Mouse (Mus musculus): ENCODE data around the gene Serpina1e. TPM values are rescaled to one million over a fixed set of nuclear protein-coding genes. Genes with fewer than 3 reads are reported as not detected.

The Serpina1e gene
- total and polyA plus RNA-seq, 3 experiments: not detected

DNA sequence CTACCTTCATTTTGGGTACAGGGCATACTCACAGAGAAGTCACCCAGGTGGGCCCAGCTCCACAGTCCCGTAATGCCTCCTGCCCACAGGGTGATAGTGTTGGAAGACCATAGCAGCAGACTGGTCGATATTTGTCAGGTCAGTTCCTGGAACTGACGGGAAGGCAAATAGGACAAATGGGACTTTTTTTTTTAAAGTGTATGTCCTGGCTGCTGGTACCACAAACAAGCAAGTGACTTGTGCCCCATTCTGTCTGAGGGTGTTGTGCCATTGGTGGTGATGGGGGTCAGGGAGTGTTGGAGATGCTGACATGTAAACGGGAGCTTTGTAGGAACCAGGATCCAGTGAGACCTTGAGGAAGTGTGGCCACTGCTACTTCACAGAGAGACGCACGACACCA lies 31.1 kb upstream of the Serpina1e start, which contains the start of gene Serpina11:
Gene Serpina11, minus strand, starts transcription at position 101 of the 400 bp plus-strand sequence.
- Histone ChIP-seq H3K4me3 (ENCODE audit: control insufficient read depth in 1 of 2, insufficient read depth in 1 of 2, low read depth in 2 of 2, low read length in 2 of 2) (no peak within 1 kb of the TSS), H3K27ac (ENCODE audit: control insufficient read depth, low read depth, low read length) (no peak within 1 kb of the TSS), H3K79me2 (ENCODE audit: control insufficient read depth, insufficient read depth, low read length, poor library complexity) (no peaks in the 10 kb centered on the region), H3K9me3 (replicated peaks; ENCODE audit: insufficient read depth, low read length) (no peaks in the 10 kb centered on the region), H3K4me1 (ENCODE audit: control insufficient read depth in 1 of 2, insufficient read depth in 2 of 2, low read length in 2 of 2) (no peaks in the 10 kb centered on the region), H3K36me3 (ENCODE audit: control insufficient read depth in 1 of 2, insufficient read depth in 2 of 2, low read length in 2 of 2) (no peaks in the 10 kb centered on the region), H3K9ac (ENCODE audit: control insufficient read depth, low read depth, low read length, poor library complexity, severe bottlenecking) (no peak within 1 kb of the TSS), H3K27me3 (ENCODE audit: control insufficient read depth in 1 of 2, insufficient read depth in 2 of 2, low read length in 2 of 2) (no peaks in the 10 kb centered on the region)
- DNase-seq (ENCODE audit: low read depth, low spot score): no peak
- TF ChIP-seq ELF1 (IDR thresholded peaks at IDR 0.05; ENCODE audit: low read depth, low read length): no peak

- Histone ChIP-seq H3K27ac (ENCODE audit: control insufficient read depth, low read depth, low read length) (no peak overlapping the region), H3K9ac (ENCODE audit: control insufficient read depth, low read depth, low read length, poor library complexity, severe bottlenecking) (no peak overlapping the region), H3K9me3 (replicated peaks; ENCODE audit: insufficient read depth, low read length) (no peaks in the 10 kb centered on the region), H3K4me3 (ENCODE audit: control insufficient read depth in 1 of 2, insufficient read depth in 1 of 2, low read depth in 2 of 2, low read length in 2 of 2) (no peak overlapping the region), H3K36me3 (ENCODE audit: control insufficient read depth in 1 of 2, insufficient read depth in 2 of 2, low read length in 2 of 2) (no peaks in the 10 kb centered on the region), H3K79me2 (ENCODE audit: control insufficient read depth, insufficient read depth, low read length, poor library complexity) (no peaks in the 10 kb centered on the region), H3K27me3 (ENCODE audit: control insufficient read depth in 1 of 2, insufficient read depth in 2 of 2, low read length in 2 of 2) (no peaks in the 10 kb centered on the region), H3K4me1 (ENCODE audit: control insufficient read depth in 1 of 2, insufficient read depth in 2 of 2, low read length in 2 of 2) (no peaks in the 10 kb centered on the region)
- DNase-seq (ENCODE audit: low read depth, low spot score): no peak
- no peak for TF ChIP-seq CTCF (IDR thresholded peaks at IDR 0.05 in 2 of 3, conservative IDR thresholded peaks at IDR 0.05 in 1 of 3; ENCODE audit: control insufficient read depth in 1 of 3, insufficient read depth in 1 of 3, low read depth in 2 of 3, low read length in 3 of 3, poor library complexity in 1 of 3, severe bottlenecking in 1 of 3)
- TF ChIP-seq UBTF (IDR thresholded peaks at IDR 0.05; ENCODE audit: borderline replicate concordance, insufficient read depth, low read depth, low read length): no peak
- no peak for TF ChIP-seq HCFC1 (IDR thresholded peaks at IDR 0.05; ENCODE audit: low read depth, low read length)
- TF ChIP-seq CHD2 (IDR thresholded peaks at IDR 0.05; ENCODE audit: low read length): no peak
- TF ChIP-seq NELFE (IDR thresholded peaks at IDR 0.05; ENCODE audit: low read depth, low read length): no peak
- TF ChIP-seq SMC3 (IDR thresholded peaks at IDR 0.05; ENCODE audit: low read depth, low read length): no peak
- TF ChIP-seq ELF1 (IDR thresholded peaks at IDR 0.05; ENCODE audit: low read depth, low read length): no peak
- TF ChIP-seq KAT2A (conservative IDR thresholded peaks at IDR 0.05; ENCODE audit: low read depth, low read length): no peak
These were observed 30.7 kb upstream of the Serpina1e start for GRCm38 (mm10) chr12:103989514-103989767.

- Histone ChIP-seq H3K9me3 (replicated peaks; ENCODE audit: insufficient read depth, low read length) (no peaks in the 10 kb centered on the region), H3K27me3 (ENCODE audit: control insufficient read depth in 1 of 2, insufficient read depth in 2 of 2, low read length in 2 of 2) (no peaks in the 10 kb centered on the region), H3K36me3 (ENCODE audit: control insufficient read depth in 1 of 2, insufficient read depth in 2 of 2, low read length in 2 of 2) (no peaks in the 10 kb centered on the region), H3K4me1 (ENCODE audit: control insufficient read depth in 1 of 2, insufficient read depth in 2 of 2, low read length in 2 of 2) (no peaks in the 10 kb centered on the region), H3K4me3 (ENCODE audit: control insufficient read depth in 1 of 2, insufficient read depth in 1 of 2, low read depth in 2 of 2, low read length in 2 of 2) (no peak overlapping the region), H3K27ac (ENCODE audit: control insufficient read depth, low read depth, low read length) (no peak overlapping the region), H3K9ac (ENCODE audit: control insufficient read depth, low read depth, low read length, poor library complexity, severe bottlenecking) (no peak overlapping the region), H3K79me2 (ENCODE audit: control insufficient read depth, insufficient read depth, low read length, poor library complexity) (no peaks in the 10 kb centered on the region)
- TF ChIP-seq SMC3 (IDR thresholded peaks at IDR 0.05; ENCODE audit: low read depth, low read length): no peak
- TF ChIP-seq TCF12 (IDR thresholded peaks at IDR 0.05; ENCODE audit: low read depth, low read length): no peak
- no peak for TF ChIP-seq CTCF (IDR thresholded peaks at IDR 0.05 in 2 of 3, conservative IDR thresholded peaks at IDR 0.05 in 1 of 3; ENCODE audit: control insufficient read depth in 1 of 3, insufficient read depth in 1 of 3, low read depth in 2 of 3, low read length in 3 of 3, poor library complexity in 1 of 3, severe bottlenecking in 1 of 3)
- no peak for TF ChIP-seq RCOR1 (IDR thresholded peaks at IDR 0.05; ENCODE audit: low read depth, low read length)
- no peak for TF ChIP-seq MAZ (IDR thresholded peaks at IDR 0.05; ENCODE audit: low read depth, low read length)
- no peak for TF ChIP-seq BHLHE40 (IDR thresholded peaks at IDR 0.05; ENCODE audit: borderline replicate concordance, low read depth, low read length)
- no peak for TF ChIP-seq RAD21 (IDR thresholded peaks at IDR 0.05; ENCODE audit: low read depth, low read length)
- no peak for TF ChIP-seq TBP (IDR thresholded peaks at IDR 0.05; ENCODE audit: low read depth, low read length)
- no peak for TF ChIP-seq HCFC1 (IDR thresholded peaks at IDR 0.05; ENCODE audit: low read depth, low read length)
- TF ChIP-seq MYC (IDR thresholded peaks at IDR 0.05; ENCODE audit: low read depth, low read length): no peak
- no peak for TF ChIP-seq POLR2AphosphoS5 (IDR thresholded peaks at IDR 0.05; ENCODE audit: borderline replicate concordance, low read depth, low read length)
- no peak for TF ChIP-seq ZNF384 (IDR thresholded peaks at IDR 0.05; ENCODE audit: low read depth, low read length)
- no peak for TF ChIP-seq CHD1 (IDR thresholded peaks at IDR 0.05; ENCODE audit: low read depth, low read length)
- TF ChIP-seq NRF1 (IDR thresholded peaks at IDR 0.05; ENCODE audit: insufficient read depth, low read depth, low read length, poor library complexity, severe bottlenecking): no peak
- no peak for TF ChIP-seq NELFE (IDR thresholded peaks at IDR 0.05; ENCODE audit: low read depth, low read length)
- no peak for TF ChIP-seq POLR2A (IDR thresholded peaks at IDR 0.05; ENCODE audit: control insufficient read depth in 1 of 2, insufficient read depth in 1 of 2, low read depth in 1 of 2, low read length in 2 of 2, poor library complexity in 1 of 2)
- TF ChIP-seq MAFK (IDR thresholded peaks at IDR 0.05; ENCODE audit: borderline replicate concordance, low read depth, low read length): no peak
- no peak for TF ChIP-seq MEF2A (IDR thresholded peaks at IDR 0.05; ENCODE audit: extremely low read depth, insufficient replicate concordance, low read depth, low read length, poor library complexity, severe bottlenecking)
- TF ChIP-seq USF2 (IDR thresholded peaks at IDR 0.05; ENCODE audit: borderline replicate concordance in 1 of 2, insufficient read depth in 1 of 2, low read depth in 1 of 2, low read length in 2 of 2): no peak
- no peak for DNase-seq (ENCODE audit: low read depth, low spot score)
These were observed 30.2 kb upstream of the Serpina1e start for GRCm38 (mm10) chr12:103988754-103989513.

Measured in MEL (cell line).